Mouse (Mus musculus) urinary bladder, postnatal 4 days (tissue): Measurements from ENCODE around the gene Defb22.

Experiments
- DNase-seq, 2 experiments: peaks; one replicate each; pipeline ENCODE4 v3.0.0; 2021 to 2022; ENCODE audit warnings: low spot score in 2 of 2

Defb22 gene

DNA sequence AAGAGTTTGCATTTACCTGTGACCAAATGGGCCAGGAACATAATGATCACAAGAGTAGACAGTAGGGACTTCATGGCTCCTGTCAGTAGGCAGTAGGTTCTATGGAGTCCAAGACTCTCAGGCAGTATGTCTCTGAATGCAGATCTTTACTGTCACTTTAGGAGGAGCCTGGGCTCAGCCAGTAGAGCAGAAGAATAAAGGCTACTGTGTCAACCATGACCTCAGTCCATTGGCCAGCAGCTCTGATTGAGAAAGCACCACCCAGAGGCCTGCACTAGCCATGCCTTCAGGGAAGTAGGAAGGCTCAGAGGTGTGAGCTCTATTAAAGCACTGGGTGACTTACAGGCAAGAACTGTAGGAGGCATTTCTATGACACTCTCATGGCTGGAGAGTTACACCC is at the start of gene Defb22:
Gene Defb22, minus strand, starts transcription at position 101 of the 400 bp plus-strand sequence.
- no peak for DNase-seq

DNA sequence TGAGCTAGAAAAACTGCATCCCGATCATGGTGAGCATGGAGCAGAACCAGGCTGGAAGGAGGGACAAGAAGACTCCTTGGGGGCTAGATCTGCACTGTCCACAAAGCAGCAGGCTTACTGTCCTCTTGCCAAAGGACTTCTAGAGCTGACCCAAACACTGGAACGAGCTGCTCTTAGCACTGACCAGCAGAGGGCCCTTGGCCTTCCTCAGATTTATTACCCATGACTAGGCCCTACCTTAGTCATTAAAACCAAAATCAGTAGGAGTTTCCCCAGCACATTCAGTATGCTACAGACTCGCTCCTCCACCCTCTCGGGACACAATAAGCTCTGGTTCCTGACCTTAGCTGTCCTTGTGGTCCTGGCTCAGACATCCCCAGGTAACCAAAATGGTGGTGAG is 28.0 kb upstream of the Defb22 start, which contains the start of gene Defb28:
Gene Defb28, plus strand, starts transcription at position 275 of the 400 bp plus-strand sequence.
- no peak for DNase-seq

DNA sequence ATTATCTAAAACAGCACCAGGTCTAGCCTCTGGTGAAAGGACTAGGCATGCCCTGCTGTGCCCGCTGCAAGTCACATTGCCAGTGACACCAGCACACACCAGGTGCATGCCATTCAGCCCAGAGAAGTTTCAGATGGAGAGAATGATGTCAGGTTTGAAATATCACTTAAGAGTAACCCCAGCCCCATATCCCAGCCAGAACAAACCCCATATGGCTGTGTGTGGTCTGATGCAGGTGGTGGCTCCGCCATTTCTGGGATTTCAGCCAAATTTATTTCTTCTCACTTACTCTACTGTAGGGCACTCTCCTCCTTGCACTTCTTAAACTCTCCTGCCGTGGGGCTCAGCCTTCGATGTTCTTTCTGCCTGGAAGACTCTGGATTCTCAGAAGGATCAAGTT is 26.1 kb upstream of the Defb22 start:
- peak in 1 of 2 experiments; percentile 25 for DNase-seq

DNA sequence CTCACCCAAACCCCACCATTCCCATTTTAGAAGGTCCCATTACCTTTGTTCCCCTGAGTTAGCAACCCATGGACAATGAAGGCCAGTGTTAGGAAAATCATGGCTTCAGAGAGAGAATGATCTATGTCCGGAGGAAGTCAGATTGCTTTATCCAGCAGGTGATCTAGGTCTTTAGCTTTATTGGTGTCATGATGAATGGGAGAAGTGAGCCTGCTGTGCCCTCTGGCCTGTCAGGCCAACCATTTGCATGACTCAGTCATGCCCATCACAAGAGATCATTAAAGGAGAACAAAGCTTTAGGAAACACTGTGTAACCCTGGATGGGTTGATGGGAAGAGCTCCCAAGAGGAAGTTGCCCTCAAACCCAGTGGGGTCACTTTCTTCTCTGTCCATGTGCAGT is 21.7 kb upstream of the Defb22 start, which contains the start of gene Defb26:
Gene Defb26, minus strand, starts transcription at position 101 of the 400 bp plus-strand sequence.
- no peak for DNase-seq

DNA sequence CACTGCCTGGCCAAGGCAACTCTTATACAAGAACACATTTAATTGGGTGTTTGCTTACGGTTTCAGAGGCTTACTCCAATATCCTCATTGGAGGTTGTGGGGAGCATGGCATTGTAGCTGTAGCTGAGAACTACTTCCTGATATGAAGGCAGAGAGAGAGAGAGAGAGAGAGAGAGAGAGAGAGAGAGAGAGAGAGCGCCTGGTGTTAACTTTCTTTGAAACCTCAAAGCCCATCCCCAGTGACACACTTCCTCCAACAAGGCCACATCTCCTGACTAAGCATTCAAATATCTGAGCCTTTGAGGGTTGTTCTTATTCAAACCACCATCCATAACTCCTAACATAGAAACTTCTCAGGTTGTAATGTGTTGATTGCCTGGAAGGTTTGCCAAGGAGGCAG is 14.0 kb upstream of the Defb22 start:
- no peak for DNase-seq

DNA sequence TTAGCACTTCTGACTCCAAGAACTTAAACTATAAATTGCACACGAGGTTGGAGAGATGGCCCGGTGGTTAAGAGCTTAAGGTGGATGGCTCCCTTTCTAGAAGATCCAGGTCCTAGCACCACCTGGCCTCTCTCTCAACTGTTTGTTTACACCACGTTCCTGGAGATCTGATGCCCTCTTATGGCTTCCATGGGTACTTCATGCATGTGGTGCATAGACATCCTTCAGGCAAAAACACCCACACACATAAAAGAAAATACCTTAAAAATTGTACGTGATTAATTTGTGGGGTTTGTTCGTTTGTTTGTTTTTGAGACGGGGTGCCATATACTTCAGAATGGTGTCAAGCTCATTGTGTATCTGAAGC is 10.9 kb upstream of the Defb22 start:
- DNase-seq, result no peak

DNA sequence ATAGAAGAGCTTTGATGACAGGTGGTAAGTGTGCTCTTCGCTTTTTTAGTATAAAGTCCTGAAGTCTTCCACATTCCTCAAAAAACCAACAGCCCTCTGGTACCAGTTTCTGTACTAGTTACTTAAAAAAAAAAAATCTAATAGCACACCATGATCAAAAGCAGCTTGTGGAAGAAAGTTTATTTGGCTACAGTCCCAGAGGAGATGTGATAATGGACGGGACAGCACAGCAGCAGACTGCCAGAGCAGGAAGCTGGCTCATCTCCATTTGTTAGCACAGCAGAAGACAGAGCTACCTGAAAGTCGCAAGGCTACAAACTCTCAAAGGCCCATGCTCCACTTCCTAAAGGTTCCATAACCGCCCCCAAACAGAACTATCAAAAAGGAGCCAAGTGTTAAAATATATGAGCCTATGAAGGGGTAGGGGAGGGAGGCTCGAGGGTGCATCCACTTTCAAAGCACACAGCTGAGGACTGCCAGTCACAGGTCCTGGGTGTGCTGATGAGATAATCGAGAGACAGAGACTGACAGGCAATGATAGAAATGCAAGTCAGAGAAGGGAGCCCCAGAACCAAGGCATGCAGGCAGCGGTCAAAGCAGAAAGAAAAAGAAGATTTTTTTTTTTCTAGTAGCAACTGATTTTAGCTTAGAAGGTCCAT is 10.4 kb upstream of the Defb22 start:
- no peak for DNase-seq

DNA sequence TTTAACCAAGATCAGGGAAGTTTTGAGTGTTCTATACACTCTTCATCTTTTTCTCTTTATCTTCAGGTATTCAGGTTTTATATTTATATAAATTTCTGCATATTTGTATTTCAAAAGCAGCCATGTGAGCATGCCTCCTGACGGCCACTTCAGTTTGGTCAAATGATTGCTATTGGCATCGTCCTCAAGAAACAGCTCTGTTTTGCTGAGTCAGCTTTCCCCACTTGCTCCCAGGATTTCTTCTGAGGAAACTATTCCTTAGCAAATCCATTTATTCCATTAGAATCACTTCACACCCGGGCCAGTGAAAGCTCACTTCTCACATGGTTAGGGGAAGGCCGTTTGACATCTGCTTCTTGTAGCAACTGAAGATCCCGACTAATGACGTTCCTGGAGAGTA is 8.1 kb upstream of the Defb22 start:
- DNase-seq, result no peak

DNA sequence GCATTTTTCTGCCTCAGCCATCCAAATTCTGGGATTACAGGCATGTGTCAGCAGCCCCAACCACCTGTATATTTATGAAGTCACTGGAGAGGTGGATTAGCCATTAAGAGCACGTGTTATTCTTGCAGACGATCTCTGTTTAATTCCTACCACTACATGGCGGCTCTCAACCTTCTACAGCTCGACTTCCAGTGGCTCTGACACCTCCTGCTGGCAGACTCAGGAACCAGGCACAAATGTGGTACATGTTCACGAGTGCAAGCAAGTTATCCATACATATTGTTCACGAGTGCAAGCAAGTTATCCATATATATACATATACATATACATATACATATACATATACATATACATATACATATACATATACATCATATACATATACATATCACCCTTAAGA is 3.2 kb upstream of the Defb22 start:
- DNase-seq, result no peak

DNA sequence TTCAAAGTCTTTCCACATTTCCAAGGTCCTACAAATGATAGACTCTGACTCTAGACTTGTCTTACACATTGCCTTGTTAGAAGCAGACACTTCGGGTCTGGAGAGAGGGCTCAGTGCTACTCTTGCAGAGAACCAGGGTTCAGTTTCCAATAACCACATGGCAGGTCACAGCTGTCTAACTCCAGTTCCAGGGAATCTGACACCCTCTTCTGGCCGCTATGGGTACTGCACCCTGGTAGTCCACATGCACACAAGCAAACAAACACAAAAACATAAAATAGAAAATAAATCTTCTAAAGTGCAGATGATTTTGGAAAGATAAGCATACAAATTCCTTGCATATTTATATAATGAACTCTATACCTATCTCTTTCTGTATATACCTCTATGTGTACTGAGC is 2.9 kb downstream of the Defb22 start:
- no peak for DNase-seq

DNA sequence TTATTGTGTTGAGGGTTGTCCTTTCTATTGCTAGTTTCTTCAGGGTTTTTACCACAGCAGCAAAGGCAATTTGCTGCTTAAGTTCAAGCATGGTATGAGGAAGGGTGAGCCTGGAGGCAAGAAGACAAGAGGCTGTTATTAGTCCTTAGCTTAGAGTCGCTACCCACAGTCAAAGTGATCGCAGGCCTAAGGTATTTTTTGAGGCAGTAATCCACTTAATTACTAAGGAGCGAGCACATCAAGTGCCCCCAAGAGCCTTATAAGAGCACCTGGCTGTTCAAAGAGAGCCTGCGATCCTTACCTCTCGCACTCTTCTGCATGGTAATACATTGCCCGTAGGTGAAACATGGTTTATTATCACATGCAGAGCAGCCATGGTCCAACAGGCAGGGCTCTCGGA is 8.2 kb downstream of the Defb22 start:
- DNase-seq, result no peak

DNA sequence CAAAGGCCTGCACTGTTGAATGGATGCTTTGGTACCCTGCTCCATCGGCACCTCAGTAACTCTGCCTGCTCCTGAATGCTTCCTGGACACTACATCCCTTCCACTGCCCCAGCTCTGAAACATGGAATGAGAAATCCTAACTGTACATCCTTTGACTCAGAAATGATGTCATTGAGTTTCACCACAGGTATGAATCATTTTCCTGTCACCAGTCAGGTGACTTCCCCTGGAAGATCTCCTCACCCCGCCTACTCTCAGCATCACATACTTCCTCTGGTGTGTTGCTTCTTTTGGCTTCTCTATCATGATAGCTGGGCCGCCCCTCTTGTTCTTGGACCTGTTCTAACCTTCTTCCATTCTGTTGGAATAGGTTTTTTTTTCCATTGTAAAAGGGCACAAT is 9.1 kb downstream of the Defb22 start:
- no peak for DNase-seq

DNA sequence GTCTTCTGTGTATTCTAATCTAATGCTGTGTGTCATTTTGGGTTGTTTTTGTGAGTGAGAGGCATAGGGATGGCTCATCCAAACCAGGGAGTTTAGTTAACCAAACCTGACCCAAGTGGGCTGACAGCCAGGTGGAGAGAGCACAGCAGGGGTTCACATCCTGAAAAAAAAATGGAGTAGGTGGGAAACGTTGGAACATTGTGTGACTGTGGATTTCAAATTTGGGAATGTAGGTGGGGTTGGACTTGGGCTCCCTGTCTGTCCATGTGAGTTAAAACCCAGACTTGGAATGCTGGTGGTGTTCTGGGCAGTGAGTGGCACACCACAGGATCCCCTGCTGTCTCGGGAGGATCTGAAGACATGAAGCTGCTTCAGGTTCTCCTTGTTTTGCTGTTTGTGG is 13.2 kb downstream of the Defb22 start, which contains the start of gene Defb20:
Gene Defb20, plus strand, starts transcription at position 301 of the 400 bp plus-strand sequence.
- no peak for DNase-seq

DNA sequence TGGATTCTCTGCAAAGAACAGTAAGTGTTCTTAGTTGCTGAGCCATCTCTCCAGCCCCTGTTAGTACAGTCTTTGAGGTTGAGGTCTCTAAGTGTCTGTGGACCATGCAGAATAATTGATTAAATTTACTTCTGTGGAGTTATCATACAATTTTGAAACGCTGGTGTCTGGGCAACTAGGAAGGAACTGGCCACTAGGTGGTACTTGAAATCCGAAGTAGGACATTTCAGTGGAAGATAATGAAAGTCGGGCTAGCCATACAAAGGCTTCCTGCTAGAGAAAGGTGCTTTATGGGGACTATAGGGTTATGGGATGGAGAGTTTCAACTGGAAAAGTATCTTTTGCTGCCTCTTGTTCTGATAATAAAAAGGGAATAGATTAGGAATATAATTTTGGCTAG is 17.5 kb downstream of the Defb22 start:
- DNase-seq, result no peak

DNA sequence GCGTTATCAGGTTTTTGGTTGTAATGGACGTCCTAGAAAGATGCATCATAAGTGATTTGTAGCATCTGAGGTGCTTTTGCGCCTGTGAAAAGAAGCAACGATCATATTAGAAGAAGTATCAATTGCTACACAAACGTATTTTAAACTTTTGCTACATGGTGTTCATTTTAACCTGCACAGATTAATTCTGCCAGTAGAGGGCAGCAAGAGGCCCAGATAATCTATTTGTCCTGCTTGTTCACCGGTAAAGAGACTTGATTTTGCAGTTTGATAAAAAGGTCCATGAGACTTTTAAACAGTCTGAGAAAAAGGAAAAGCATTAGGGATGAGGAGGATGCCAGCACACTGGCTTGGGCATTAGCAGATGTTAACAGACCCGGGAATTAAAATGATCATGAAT is 19.0 kb downstream of the Defb22 start:
- no peak for DNase-seq

DNA sequence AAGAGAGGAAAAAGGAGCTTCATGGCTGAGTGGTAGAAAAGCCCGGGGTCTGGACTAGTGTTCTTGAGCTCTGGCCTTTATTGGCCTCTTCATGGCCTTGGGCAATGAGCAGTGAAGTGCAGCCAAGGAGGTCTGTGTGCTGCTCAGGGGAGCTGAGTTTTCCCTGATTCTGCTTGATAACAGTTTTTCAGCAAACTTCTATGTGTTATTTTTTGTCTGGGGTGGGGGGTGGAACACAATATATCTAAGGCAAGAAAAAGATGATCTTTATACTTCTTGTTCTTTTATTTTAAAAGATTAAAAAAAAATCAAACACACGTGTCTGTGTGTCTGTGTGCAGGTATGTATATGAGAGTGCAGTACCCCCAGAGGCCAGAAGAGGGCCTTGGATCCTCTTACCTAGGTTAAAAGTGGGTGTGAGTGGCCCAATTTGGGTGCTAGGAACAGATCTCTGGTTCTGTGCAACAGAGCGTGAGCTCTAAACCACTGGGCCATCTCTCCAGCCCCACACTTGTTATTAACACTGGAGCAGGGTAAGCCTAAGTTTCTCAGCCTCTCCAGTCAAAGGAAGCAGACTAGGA is 25.3 kb downstream of the Defb22 start, which contains the start of gene Defb23:
Gene Defb23, minus strand, starts transcription at position 51 of the 581 bp plus-strand sequence.
- DNase-seq, result no peak

DNA sequence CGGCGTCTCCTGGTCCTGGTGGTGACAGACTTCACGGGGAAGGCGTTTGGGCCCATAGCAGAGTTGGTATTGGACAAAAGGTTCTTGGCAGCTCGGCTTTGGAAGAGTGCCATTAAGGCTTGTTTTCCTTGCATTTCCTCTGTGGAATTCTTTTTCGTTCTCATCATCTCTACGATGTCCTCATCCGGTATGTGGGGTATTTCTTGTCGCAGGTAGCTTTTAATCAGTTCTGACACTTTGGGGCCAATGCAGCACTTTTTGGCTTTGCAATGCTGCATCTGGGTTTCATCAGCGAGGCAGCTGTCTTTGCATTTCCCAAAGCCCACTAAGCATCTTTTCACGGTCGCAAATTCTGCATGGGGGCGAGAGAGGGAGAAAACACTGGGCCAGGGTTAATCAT is 30.7 kb downstream of the Defb22 start:
- no peak for DNase-seq

DNA sequence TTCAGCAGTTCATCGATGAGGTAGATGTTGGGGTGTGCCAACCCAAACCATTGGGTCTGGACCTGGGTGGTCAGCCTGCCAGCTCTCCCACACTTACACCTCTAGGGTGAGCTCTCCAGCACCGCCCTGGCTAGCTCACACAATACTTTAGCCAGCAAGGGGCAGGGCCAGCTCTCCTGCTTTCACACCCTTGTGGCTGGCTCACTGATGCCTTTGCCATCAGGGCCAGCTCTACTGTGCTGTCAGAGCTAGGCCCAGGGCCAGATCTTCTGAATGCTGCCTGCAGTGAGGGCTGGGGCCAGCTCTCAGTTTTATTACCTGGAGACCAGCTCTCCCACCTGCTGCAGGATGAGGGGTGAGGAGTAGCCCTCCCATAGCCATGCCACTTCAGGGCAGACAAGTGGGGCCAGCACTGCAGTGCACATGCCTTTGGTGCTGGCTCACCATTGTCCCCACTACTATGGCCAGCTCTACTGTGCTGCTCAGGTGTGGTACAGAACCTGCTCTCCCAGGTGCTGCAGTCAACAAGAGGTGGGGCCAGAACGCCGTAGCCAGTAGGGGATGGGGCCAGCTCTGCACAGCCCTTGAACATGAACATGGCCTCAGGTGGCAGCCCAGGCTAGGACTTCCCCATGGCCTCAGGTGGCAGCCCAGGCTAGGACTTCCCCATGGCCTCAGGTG is 37.7 kb downstream of the Defb22 start:
- DNase-seq, result no peak

DNA sequence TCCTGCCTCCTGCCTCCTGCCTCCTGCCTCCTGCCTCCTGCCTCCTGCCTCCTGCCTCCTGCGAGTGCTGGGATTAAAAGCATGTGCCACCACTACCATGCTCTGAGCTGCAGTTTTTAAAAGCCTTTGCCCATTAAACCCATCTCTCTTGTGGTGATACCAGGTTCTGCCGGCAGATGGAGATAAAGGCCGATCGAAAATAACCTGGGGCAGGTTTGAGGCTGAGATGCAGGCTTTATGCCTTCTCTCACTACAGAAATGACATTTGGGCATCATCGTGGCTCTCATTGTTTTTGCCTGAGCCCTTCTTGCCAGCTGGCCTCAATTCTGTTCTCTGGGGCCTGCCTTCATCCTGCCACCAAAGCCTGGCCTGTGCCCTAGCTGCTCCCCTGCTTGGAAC is 39.7 kb downstream of the Defb22 start:
- no peak for DNase-seq

DNA sequence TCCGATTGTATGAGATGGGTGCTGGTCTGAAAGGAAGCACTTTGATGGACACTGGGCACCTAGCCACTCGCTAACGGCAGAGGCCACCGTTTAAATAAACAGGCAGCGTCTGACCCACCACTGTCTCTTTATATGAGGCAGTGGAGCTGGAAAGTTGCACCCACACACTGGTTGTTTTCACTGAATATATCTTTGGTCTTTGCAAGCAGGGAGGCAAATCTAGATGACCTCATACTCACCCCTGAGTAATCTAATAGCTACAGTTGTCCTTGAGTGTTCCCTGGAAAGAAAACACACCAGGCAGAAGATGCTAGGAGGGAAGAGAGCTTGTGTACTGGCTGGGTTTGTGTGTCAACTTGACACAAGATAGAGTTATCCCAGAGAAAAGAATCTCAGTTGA is 42.5 kb downstream of the Defb22 start:
- no peak for DNase-seq

DNA sequence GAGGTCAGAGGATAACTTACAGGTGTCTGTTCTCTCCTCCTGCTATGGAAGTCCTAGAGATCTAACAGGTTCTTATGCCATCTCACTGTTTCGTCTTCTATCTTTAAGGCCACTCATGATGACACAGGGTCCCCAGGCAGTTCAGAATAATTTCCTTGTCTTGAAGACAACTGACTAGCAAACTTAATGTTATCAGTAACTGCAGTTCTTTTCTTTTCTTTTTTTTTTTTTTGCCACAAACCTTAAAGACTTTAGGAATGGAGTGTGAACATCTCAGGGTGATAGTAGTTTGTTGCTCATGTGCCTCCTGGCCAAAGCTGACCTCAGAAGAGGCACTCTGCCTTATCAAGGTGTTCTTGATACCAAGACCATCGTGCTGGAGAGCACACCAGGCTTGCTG is 43.3 kb downstream of the Defb22 start:
- no peak for DNase-seq

DNA sequence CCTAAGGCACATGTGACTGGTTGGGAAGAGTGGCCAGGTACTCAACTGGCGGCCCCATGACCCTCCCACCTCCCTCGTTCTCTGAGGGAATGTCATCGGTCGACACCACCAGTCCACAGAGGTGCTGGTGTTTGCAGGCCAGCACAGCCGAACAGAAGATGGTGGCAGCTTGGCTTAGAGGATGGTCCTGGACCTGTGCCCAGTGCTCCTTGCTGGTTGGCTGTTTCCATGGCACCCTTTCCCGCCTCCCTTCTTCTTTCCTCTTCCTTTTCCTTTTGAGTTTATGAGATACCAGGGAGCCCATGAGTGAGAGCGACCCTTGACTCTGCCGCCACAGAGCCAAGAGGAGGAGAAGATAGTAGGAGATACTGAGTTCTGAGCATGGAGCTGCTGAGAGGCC is 46.7 kb downstream of the Defb22 start:
- DNase-seq, result no peak

DNA sequence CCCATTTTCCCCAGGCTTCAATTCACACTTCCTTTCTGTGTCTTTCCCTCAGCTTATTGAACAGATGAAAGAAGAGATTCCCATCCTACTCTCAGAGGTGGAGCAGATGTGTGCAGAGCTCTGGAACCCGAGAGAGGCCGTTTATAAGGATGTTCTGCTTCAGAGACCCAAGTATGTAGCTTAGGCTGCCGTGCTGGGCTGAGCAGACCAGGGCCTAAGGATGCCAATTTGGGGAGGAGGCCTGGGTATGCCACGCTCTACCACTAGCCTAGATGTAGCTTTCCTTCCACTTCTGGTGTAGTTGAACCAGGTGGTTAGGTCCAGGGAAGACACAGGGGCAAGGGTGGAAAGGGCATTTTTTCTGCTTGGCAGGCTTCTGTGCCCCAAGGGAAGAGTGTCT is 47.6 kb downstream of the Defb22 start:
- DNase-seq, result no peak
